Mouse (Mus musculus) cortical plate, adult 2 months (tissue): ENCODE data around the gene Myo16.

Source experiments
- CTCF ChIP-seq: fragments of 200-500 bp; IDR thresholded peaks from 2 replicates; pipeline ENCODE4 v1.5.1; 2011; ENCODE audit warnings: mild to moderate bottlenecking, control low read depth, low read length; ENCODE audit not compliant: insufficient read depth; ENCODE audit errors: extremely low read depth
- POLR2A ChIP-seq: fragments of 200-500 bp; IDR thresholded peaks from 2 replicates; pipeline ENCODE4 v1.6.1; 2011; ENCODE audit warnings: mild to moderate bottlenecking, low read length, control low read depth; ENCODE audit not compliant: insufficient read depth; ENCODE audit errors: extremely low read depth

- TF ChIP-seq CTCF = no peak
- TF ChIP-seq POLR2A = no peak
Observed at GRCm38 (mm10) chr8:10439595-10440453, 286.1 kb downstream of the Myo16 start.
